Mouse (Mus musculus): Measurements from ENCODE around the gene Rogdi. TPM values are rescaled to one million over a fixed set of nuclear protein-coding genes. Genes with fewer than 3 reads are reported as not detected.
A peak's percentile ranks its signal among the peaks of the same experiment; 100 is the strongest.

Rogdi gene
- total RNA-seq (2021), result 10 to 100 TPM; 20.8 to 22.4 TPM

GRCm38 (mm10) chr16:5013054-5013838 lies at the start of gene Rogdi:
Gene Rogdi, minus strand, starts transcription at chr16:5013553.
- intact Hi-C loops (cut with DNase I), result loop anchor here (5.0 kb wide), 1 partner anchor 46 kb away; no protein-coding TSS in a partner anchor

GRCm38 (mm10) chr16:5058114-5058513 lies 44.8 kb upstream of the Rogdi start:
- intact Hi-C loops (cut with DNase I), result loop anchor here (5.0 kb wide), 1 partner anchor 84 kb away; no protein-coding TSS in a partner anchor
- DNase-seq (ENCODE audit: low spot score), result no peak

More at GRCm38 (mm10) chr16:5013054-5013838, at the start of gene Rogdi:
- DNase-seq (ENCODE audit: low spot score), result peak; percentile 98

GRCm38 (mm10) chr16:5050251-5051110 lies 37.1 kb upstream of the Rogdi start:
- intact Hi-C loops (cut with DNase I), result loop anchor here (5.0 kb wide), 1 partner anchor 33 kb away; no protein-coding TSS in a partner anchor
- peak; percentile 76 for DNase-seq (ENCODE audit: low spot score)

- peak; percentile 99 for DNase-seq (ENCODE audit: low spot score)
- intact Hi-C loops (cut with DNase I), result loop anchor here (5.0 kb wide), 2 partner anchors 33 to 88 kb away; partner anchors contain the start of gene Anks3
These were observed 36.5 kb upstream of the Rogdi start, which contains the start of the genes Glyr1 and Ubn1 for GRCm38 (mm10) chr16:5049774-5050234. Gene Glyr1, minus strand, starts transcription at chr16:5049863. Gene Ubn1, plus strand, starts transcription at chr16:5050057.

- intact Hi-C loops (cut with DNase I), result loop anchor here (5.0 kb wide), 1 partner anchor 87 kb away; the partner anchor contains the start of gene Anks3
- DNase-seq (ENCODE audit: low spot score), result no peak
These were observed 35.9 kb upstream of the Rogdi start for GRCm38 (mm10) chr16:5049182-5049773.

GRCm38 (mm10) chr16:5045322-5045721 lies 32.0 kb upstream of the Rogdi start:
- intact Hi-C loops (cut with DNase I), result loop anchor here (5.0 kb wide), 1 partner anchor 83 kb away; the partner anchor contains the start of gene Anks3
- DNase-seq (ENCODE audit: low spot score), result no peak

GRCm38 (mm10) chr16:5036649-5037234 lies 23.4 kb upstream of the Rogdi start:
- DNase-seq (ENCODE audit: low spot score), result no peak
- intact Hi-C loops (cut with DNase I), result no loop called here

- DNase-seq (ENCODE audit: low spot score), result no peak
- intact Hi-C loops (cut with DNase I), result no loop called here
These were observed 22.2 kb upstream of the Rogdi start for GRCm38 (mm10) chr16:5035591-5035990.

- intact Hi-C loops (cut with DNase I), result no loop called here
- no peak for DNase-seq (ENCODE audit: low spot score)
These were observed 16.5 kb upstream of the Rogdi start for GRCm38 (mm10) chr16:5029847-5030246.

- intact Hi-C loops (cut with DNase I), result no loop called here
These were observed 10.7 kb upstream of the Rogdi start for GRCm38 (mm10) chr16:5024021-5024420.

GRCm38 (mm10) chr16:5014578-5014977 lies 1.2 kb upstream of the Rogdi start:
- intact Hi-C loops (cut with DNase I), result loop anchor here (5.0 kb wide), 1 partner anchor 47 kb away; no protein-coding TSS in a partner anchor
- DNase-seq (ENCODE audit: low spot score), result no peak

More at GRCm38 (mm10) chr16:5024021-5024420, 10.7 kb upstream of the Rogdi start:
- no peak for DNase-seq (ENCODE audit: low spot score)

GRCm38 (mm10) chr16:5012036-5013005 lies 1.0 kb downstream of the Rogdi start:
- intact Hi-C loops (cut with DNase I), result loop anchor here (5.0 kb wide), 1 partner anchor 45 kb away; no protein-coding TSS in a partner anchor
- DNase-seq (ENCODE audit: low spot score), result no peak

- no peak for DNase-seq (ENCODE audit: low spot score)
- intact Hi-C loops (cut with DNase I), result loop anchor here (5.0 kb wide), 1 partner anchor 44 kb away; no protein-coding TSS in a partner anchor
These were observed 2.1 kb downstream of the Rogdi start for GRCm38 (mm10) chr16:5011285-5011684.

GRCm38 (mm10) chr16:5010371-5010935 lies 2.9 kb downstream of the Rogdi start:
- no peak for DNase-seq (ENCODE audit: low spot score)
- intact Hi-C loops (cut with DNase I), result loop anchor here (5.0 kb wide), 1 partner anchor 43 kb away; no protein-coding TSS in a partner anchor

- intact Hi-C loops (cut with DNase I), result no loop called here
- no peak for DNase-seq (ENCODE audit: low spot score)
These were observed 5.3 kb downstream of the Rogdi start for GRCm38 (mm10) chr16:5008076-5008475.

GRCm38 (mm10) chr16:5007492-5007891 lies 5.9 kb downstream of the Rogdi start:
- DNase-seq (ENCODE audit: low spot score), result no peak
- intact Hi-C loops (cut with DNase I), result no loop called here

GRCm38 (mm10) chr16:5007067-5007466 lies 6.3 kb downstream of the Rogdi start, which contains the start of gene Smim22:
Gene Smim22, plus strand, starts transcription at chr16:5007288.
- no peak for DNase-seq (ENCODE audit: low spot score)
- intact Hi-C loops (cut with DNase I), result no loop called here
